Mouse (Mus musculus) heart, adult 2 months (tissue): Measurements from ENCODE around the gene Gm49721.
"Not testable (repeated sequence)": the region's sequence is repeated elsewhere in the genome, so short reads cannot be mapped to it uniquely, and the experiment has no call there.

Experiments used
- CTCF ChIP-seq: fragments of 200-600 bp; IDR thresholded peaks from 2 replicates; pipeline ENCODE4 v1.8.1; 2022; ENCODE audit warnings: antibody characterized with exemption, mild to moderate bottlenecking, moderate library complexity
- EP300 ChIP-seq: fragments of 200-500 bp; IDR thresholded peaks from 2 replicates; pipeline ENCODE4 v1.6.1; 2011; ENCODE audit warnings: low read depth, low read length, control low read depth; ENCODE audit not compliant: insufficient read depth

DNA sequence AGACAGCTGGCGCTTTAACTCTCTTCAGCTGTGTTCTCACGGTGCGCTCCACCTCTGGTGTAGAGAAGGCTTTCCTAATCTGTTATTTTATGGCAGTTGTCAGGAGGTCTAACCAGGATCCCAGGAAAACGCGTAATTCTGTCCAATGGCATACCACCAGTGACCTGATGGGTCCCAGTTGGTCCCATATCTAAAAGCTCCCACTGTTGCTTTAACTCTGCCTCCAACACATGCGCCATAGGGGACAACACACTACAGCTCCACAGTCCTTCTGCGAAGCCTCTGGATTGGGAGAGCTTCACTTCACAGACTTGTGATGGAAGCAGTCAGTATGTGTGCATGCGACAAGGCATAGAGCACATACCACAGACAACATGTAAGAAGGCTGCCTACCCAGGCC, 1.4 kb downstream of the Gm49721 start:
- TF ChIP-seq EP300, CTCF: not testable (repeated sequence)
